Mouse (Mus musculus) embryonic facial prominence, embryonic 12.5 days (tissue): ENCODE results near the gene Hecw2. TPM values are rescaled to one million over a fixed set of nuclear protein-coding genes. Genes with fewer than 3 reads are reported as not detected.

Experiments
- ATAC-seq: fragments of 200-750 bp; cut with Nextera tagmentation; 2 replicates; pipeline ENCODE4 v1.8.0; 2017; ENCODE audit not compliant: insufficient number of reproducible peaks, insufficient read depth, low FRiP score, low TSS enrichment
- H3K27ac ChIP-seq: fragments of 300-500 bp; sonication (generic); 2 replicates; pipeline ENCODE4 v1.5.1; 2016; ENCODE audit warnings: mild to moderate bottlenecking
- H3K27me3 ChIP-seq: fragments of 300-500 bp; sonication (generic); 2 replicates; pipeline ENCODE4 v1.6.1; 2016; ENCODE audit warnings: mild to moderate bottlenecking, moderate library complexity
- H3K36me3 ChIP-seq: fragments of 300-500 bp; sonication (generic); 2 replicates; pipeline ENCODE4 v1.6.1; 2016; ENCODE audit warnings: mild to moderate bottlenecking
- H3K4me1 ChIP-seq: fragments of 300-500 bp; sonication (generic); 2 replicates; pipeline ENCODE4 v1.6.1; 2016
- H3K4me2 ChIP-seq: fragments of 300-500 bp; sonication (generic); replicated peaks from 2 replicates; pipeline ENCODE4 v1.6.1; 2016; ENCODE audit warnings: mild to moderate bottlenecking, moderate library complexity
- H3K4me3 ChIP-seq: fragments of 300-500 bp; sonication (generic); 2 replicates; pipeline ENCODE4 v1.5.1; 2016; ENCODE audit warnings: mild to moderate bottlenecking
- H3K9ac ChIP-seq: fragments of 300-500 bp; sonication (generic); 2 replicates; pipeline ENCODE4 v1.6.1; 2016; ENCODE audit warnings: mild to moderate bottlenecking, moderate library complexity
- H3K9me3 ChIP-seq: fragments of 300-500 bp; sonication (generic); 2 replicates; pipeline ENCODE4 v1.6.1; 2016; ENCODE audit warnings: mild to moderate bottlenecking, moderate library complexity
- WGBS: fragments of 180-500 bp; shearing (Covaris S2); methylation state at CpG from one replicate; pipeline ENCODE4 v1.1.7; 2016; 5-methylcytosine and 5-hydroxymethylcytosine counted together
- polyA plus RNA-seq: library from polyadenylated mRNA; unstranded; fragments of >200 nt; fragmentation: Nextera tagmentation; extraction: Ambion mirVana; gene quantifications from 2 replicates; pipeline ENCODE4 v1.2.1, GENCODE M21; 2016

Hecw2 gene
- polyA plus RNA-seq: 5.6 and 6.3 TPM in 2 replicates

DNA sequence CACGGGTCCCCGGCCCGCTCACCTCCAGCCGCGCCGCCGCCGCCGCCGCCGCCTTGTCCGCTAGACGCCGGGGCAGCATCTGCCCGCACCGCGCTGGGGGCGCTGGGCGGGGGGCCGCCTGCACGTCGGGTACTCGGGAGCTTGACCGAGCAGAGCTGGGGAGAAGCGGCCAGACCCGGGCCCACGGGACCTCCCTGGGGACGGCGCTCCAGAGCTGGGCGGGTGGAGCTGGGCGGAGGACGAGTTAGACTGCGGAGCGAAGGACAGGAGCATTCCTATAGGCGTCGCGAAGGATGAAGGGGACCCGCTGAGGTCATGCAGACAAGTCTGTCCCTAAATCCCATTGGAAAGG, at the start of gene Hecw2:
Gene Hecw2 (minus strand): TSS at position 215 of the 352 bp plus-strand sequence.
- H3K36me3 ChIP-seq: no peaks in the 10 kb centered on the region
- ATAC-seq: peak; percentile 68; the same call in 1 of the 2 replicates
- H3K27me3 ChIP-seq: no peaks in the 10 kb centered on the region
- H3K9me3 ChIP-seq: no peaks in the 10 kb centered on the region
- H3K4me3 ChIP-seq: peak within 1 kb of the TSS; percentile 84
- peak within 1 kb of the TSS; percentile 76 for H3K27ac ChIP-seq
- peak within 1 kb of the TSS; percentile 80 for H3K9ac ChIP-seq
- 1% methylated on average over 37 of the region's 38 CpGs for WGBS
- no peaks in the 10 kb centered on the region for H3K4me1 ChIP-seq
- H3K4me2 ChIP-seq: peak within 1 kb of the TSS; percentile 72

DNA sequence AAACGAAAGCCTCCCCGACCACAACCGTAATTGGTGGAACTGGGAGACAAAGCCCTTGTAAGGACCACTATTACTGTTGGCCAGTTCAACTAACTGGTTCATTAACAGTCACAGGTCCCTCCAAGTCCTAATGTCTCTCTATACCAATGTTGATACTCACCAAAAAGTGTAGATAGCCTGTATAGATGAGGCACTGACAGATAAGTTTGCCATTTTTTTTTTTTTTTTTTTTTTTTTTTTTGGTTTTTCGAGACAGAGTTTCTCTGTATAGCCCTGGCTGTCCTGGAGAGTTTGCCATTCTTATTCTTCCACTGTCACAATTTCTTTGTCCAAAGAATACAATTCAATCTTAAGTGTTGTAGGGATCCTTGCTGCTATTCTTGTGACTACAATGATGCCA, 47.8 kb upstream of the Hecw2 start:
- Histone ChIP-seq H3K9me3 (no peaks in the 10 kb centered on the region), H3K36me3 (no peaks in the 10 kb centered on the region), H3K4me1 (no peaks in the 10 kb centered on the region), H3K27ac (no peak overlapping the region), H3K4me2 (no peak overlapping the region), H3K9ac (no peak overlapping the region), H3K4me3 (no peak overlapping the region), H3K27me3 (no peaks in the 10 kb centered on the region)
- no peak for ATAC-seq
- WGBS: 92% methylated on average over 4 of the region's 4 CpGs

DNA sequence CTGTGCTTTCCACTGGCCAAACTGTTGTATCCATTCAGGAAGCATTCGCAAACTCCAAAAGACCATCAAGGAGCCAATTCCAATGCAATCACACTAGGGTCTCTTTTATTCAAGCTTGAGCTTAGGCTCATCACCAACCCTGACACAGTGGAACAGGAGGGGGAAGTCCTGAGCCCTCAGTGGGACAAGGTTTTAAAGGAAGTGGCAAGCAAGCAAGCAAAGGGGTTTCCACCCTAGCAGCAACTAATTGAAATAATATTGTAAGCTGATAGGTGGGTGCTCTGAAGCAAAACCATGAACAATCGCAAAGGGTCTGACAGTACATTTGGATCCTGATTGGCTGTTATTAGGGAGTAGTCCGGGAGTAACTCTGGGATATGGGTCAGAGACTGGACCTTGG, 25.3 kb upstream of the Hecw2 start:
- Histone ChIP-seq H3K4me1 (no peaks in the 10 kb centered on the region), H3K27ac (no peak overlapping the region), H3K4me3 (no peak overlapping the region), H3K36me3 (no peaks in the 10 kb centered on the region), H3K27me3 (no peaks in the 10 kb centered on the region), H3K4me2 (no peak overlapping the region), H3K9ac (no peak overlapping the region), H3K9me3 (no peaks in the 10 kb centered on the region)
- no peak for ATAC-seq
- 93% methylated on average over 3 of the region's 3 CpGs for WGBS

DNA sequence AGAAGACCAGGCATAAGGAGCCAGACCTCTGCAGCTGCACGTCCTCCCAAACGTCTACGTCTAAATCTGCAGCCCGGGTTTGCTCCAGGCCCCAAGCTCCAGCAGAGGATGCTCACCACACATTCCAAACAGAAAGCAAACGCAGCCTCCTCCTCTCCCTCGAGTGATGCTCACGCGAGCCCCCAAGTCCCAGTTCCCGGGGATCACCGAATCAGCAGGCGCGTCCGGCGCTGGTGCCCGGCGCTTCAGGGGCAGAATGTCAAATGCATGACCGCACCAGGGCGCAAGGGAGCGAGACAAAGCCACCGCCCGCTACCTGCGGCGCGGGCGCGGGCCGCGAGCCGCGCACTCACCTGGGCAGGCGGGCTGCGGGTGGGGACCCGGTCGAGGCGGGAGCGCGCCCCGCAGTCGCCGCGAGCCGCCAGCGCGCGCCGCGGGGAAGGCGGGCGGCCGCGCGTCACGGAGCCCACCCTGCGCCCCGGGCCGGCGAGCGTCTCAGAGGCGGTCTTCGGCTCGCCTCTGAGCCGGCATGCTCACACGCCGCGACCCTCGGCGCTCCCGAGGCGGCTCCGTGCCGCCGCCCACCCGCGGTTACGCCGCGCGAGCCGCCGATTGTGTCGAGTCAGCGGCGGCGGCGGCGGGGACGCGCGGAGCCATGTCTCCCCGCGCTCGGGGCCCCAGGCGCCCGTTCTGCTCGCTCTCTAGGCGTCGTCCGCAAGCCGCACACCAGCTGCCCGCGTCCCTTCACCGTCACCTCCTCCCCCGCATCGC, 600 bp downstream of the Hecw2 start:
- Histone ChIP-seq H3K27me3 (no peaks in the 10 kb centered on the region), H3K9ac (peak overlapping the region; percentile 80), H3K9me3 (no peaks in the 10 kb centered on the region), H3K27ac (peak overlapping the region; percentile 76), H3K4me1 (no peaks in the 10 kb centered on the region), H3K4me3 (peak overlapping the region; percentile 84), H3K4me2 (peak overlapping the region; percentile 72), H3K36me3 (no peaks in the 10 kb centered on the region)
- peak; percentile 88 for ATAC-seq
- WGBS: 1% methylated on average over 77 of the region's 104 CpGs

DNA sequence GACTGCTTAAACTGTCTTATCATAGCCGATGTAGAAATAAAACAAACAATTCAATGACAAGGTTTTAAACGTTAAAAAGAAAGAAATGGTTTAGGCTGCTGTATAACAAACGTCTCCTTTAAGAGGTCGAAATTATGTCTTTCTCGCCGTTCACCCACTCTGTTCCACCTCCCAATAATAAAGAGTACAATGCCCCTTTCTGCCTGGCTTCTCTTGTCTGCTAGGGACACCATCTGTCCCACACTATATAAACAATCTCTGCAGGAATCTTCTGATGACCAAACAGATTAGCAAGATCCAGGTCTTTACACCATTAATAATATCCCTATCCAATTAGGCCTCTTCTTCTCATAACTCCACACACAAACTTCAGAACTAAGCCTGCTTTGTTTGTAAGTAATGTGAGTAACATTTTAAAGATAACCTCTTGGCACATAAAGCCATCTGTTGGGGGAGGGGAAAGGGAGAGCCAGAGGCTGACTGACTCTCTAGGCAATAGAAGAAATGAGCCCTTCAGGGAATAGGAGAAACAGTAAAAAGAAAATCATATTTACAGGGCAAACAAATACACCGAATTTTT, 1.7 kb downstream of the Hecw2 start:
- Histone ChIP-seq H3K4me2 (peak overlapping the region; percentile 13; the same call in 1 of the 2 replicates), H3K4me1 (no peaks in the 10 kb centered on the region), H3K36me3 (no peaks in the 10 kb centered on the region), H3K4me3 (no peak overlapping the region), H3K27ac (no peak overlapping the region), H3K27me3 (no peaks in the 10 kb centered on the region), H3K9ac (no peak overlapping the region), H3K9me3 (no peaks in the 10 kb centered on the region)
- WGBS: 30% methylated on average over 7 of the region's 7 CpGs
- no peak for ATAC-seq

DNA sequence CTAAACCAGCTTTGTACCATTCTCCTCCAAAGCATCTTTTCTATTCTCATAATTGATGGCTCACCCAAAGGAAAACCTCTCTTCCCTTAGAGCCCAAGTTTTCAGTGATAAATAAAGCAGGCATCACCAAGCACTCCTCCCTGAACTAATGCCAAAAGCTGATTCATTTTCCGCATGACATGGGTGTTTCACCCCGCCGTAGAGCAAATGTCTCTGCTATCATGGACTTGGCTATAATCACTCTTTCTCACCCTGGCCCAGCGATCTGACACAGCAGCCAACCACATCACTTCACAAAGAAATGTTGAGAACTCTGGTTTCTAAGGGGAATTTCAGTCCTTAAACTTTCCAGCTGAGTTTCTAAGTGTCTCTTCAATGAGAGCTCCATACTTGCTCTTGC, 7.4 kb downstream of the Hecw2 start:
- no peaks in the 10 kb centered on the region for H3K27me3 ChIP-seq
- H3K9ac ChIP-seq: no peak overlapping the region
- 96% methylated on average over 4 of the region's 4 CpGs for WGBS
- no peak for ATAC-seq
- no peaks in the 10 kb centered on the region for H3K9me3 ChIP-seq
- no peaks in the 10 kb centered on the region for H3K4me1 ChIP-seq
- no peaks in the 10 kb centered on the region for H3K36me3 ChIP-seq
- no peak overlapping the region for H3K4me3 ChIP-seq
- H3K27ac ChIP-seq: no peak overlapping the region
- H3K4me2 ChIP-seq: no peak overlapping the region

DNA sequence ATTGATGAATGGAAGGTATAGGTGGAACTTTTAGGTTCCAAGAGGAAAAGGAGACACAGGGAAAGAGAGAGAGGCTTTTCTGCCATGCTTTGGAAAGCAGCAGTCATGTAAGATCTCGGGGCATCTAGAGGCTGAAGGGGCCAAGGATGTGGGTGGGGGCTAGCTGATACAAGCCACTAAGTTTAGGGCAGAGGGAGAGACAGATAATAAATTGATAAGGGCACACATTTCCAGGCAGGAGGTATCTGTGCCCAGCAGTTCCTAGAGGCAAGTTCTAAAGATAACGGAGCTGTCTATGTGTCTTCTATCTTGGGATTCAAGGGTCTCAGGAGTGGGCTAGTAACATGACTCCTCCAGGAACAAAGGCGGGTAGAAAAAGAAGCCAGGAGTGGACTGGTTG, 8.6 kb downstream of the Hecw2 start:
- H3K27ac ChIP-seq: no peak overlapping the region
- no peak overlapping the region for H3K4me2 ChIP-seq
- H3K36me3 ChIP-seq: no peaks in the 10 kb centered on the region
- WGBS: 45% methylated on average over 3 of the region's 3 CpGs
- H3K27me3 ChIP-seq: no peaks in the 10 kb centered on the region
- no peaks in the 10 kb centered on the region for H3K4me1 ChIP-seq
- ATAC-seq: 0 out of 2 replicates have a peak, but pooled peaks have one; percentile 22
- H3K9ac ChIP-seq: no peak overlapping the region
- no peak overlapping the region for H3K4me3 ChIP-seq
- no peaks in the 10 kb centered on the region for H3K9me3 ChIP-seq

DNA sequence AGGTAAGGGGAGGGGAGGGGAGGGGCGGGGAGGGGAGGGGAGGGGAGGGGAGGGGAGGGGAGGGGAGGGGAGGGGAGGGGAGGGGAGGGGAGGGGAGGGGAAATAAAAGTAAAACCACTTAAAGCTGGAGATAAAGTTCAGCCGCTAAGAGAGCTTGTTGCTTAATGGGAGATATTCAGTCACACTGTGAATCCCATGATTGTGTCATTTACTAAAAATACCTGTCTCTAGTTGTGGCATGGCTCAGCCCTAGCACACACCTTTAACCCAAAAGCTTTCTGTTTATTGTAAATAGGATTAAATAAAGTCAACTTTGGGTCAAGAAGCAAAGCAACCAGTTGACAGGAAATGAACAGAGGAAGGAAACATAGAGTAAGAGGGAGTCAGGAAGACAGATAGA, 14.3 kb downstream of the Hecw2 start:
- no peak overlapping the region for H3K4me2 ChIP-seq
- H3K9me3 ChIP-seq: no peaks in the 10 kb centered on the region
- no peaks in the 10 kb centered on the region for H3K36me3 ChIP-seq
- H3K27ac ChIP-seq: no peak overlapping the region
- no peak overlapping the region for H3K4me3 ChIP-seq
- no peaks in the 10 kb centered on the region for H3K4me1 ChIP-seq
- 64% methylated on average over 1 of the region's 2 CpGs for WGBS
- ATAC-seq: no peak
- no peaks in the 10 kb centered on the region for H3K27me3 ChIP-seq
- H3K9ac ChIP-seq: no peak overlapping the region

DNA sequence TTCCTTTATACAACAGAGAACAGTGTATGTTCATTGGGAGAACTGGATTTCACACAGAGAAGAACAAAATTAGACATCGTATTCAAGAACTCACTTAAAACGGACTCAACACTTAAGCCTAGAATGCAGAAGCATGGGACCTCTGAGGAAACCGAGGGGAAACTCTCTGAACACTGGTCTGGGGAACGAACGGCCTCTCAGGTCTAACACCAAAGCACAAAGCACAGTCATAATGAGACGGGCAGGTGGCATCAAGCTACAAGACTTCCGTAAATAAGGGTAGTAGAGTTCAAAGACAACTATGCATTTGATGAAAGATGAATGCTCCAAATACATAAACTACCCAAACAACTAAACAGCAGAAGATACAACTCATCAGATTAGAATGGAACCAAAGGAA, 15.8 kb downstream of the Hecw2 start:
- Histone ChIP-seq H3K9ac (no peak overlapping the region), H3K4me3 (no peak overlapping the region), H3K4me2 (no peak overlapping the region), H3K27me3 (no peaks in the 10 kb centered on the region), H3K9me3 (no peaks in the 10 kb centered on the region), H3K4me1 (no peaks in the 10 kb centered on the region), H3K27ac (no peak overlapping the region), H3K36me3 (no peaks in the 10 kb centered on the region)
- no peak for ATAC-seq
- WGBS: 93% methylated on average over 7 of the region's 7 CpGs

DNA sequence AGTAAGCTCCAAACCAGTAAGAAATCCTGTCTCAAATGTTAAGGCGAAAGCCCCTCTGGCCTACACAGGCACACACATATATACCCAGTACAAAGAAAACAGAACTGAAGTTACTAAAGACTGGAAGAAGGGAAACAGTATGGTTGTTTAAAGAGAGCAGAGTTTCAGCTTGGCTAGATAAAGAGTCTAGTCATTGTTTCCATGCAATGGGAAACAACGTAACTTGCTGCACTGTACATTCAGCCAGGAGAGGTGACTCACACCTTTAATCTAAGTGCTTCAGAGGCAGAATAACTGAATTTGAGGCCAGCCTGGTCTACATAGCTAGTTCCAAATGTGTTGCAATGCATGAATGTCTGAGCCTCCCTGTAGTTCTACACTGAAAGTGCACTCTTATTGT, 18.4 kb downstream of the Hecw2 start:
- no peaks in the 10 kb centered on the region for H3K27me3 ChIP-seq
- H3K9me3 ChIP-seq: no peaks in the 10 kb centered on the region
- no peak overlapping the region for H3K4me3 ChIP-seq
- H3K4me2 ChIP-seq: no peak overlapping the region
- no peak for ATAC-seq
- H3K36me3 ChIP-seq: no peaks in the 10 kb centered on the region
- H3K27ac ChIP-seq: no peak overlapping the region
- H3K4me1 ChIP-seq: no peaks in the 10 kb centered on the region
- WGBS: 88% methylated on average over 2 of the region's 2 CpGs
- no peak overlapping the region for H3K9ac ChIP-seq

DNA sequence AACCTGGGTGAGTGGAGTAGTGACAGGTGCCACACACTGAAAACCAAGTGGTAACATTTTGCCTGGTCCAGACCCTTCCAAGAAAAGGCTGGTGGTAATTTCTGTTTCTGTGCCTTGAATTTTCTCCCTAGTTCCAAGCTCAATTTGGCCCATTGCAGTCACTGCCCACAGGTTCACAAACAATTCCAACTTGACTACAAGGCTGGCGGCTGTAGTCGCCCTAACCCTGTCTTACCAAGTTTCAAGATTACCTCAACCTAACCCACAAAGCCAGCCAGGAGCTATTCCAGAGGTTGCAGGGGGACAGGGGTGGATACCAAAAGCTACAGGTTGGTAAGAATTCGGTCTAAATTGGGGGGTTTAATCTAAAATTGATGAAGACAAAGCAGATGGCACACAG, 27.0 kb downstream of the Hecw2 start:
- no peaks in the 10 kb centered on the region for H3K9me3 ChIP-seq
- no peaks in the 10 kb centered on the region for H3K36me3 ChIP-seq
- WGBS: 90% methylated on average over 3 of the region's 3 CpGs
- no peak overlapping the region for H3K4me2 ChIP-seq
- no peak overlapping the region for H3K4me3 ChIP-seq
- H3K4me1 ChIP-seq: no peaks in the 10 kb centered on the region
- H3K27me3 ChIP-seq: no peaks in the 10 kb centered on the region
- no peak for ATAC-seq
- no peak overlapping the region for H3K27ac ChIP-seq
- no peak overlapping the region for H3K9ac ChIP-seq

DNA sequence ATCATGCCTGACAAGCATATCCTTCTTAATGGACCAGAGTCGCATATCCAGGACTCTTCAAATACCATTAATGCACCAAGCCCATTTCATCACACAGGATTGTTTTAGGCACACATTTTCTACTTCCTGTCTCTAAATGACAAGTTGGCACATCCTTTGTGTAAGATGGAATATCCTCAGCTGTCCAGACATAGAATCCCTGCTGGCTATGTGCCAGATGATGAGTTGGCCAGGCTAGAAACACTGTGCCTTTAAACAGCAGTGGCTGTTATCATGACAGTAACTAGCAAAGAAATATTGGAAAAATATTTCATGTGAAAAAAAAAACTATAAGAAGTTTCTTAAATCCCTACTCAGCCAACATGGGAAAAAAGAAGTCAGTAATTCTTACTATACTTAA, 35.4 kb downstream of the Hecw2 start:
- H3K36me3 ChIP-seq: no peaks in the 10 kb centered on the region
- no peak overlapping the region for H3K4me2 ChIP-seq
- ATAC-seq: no peak
- H3K9me3 ChIP-seq: no peaks in the 10 kb centered on the region
- no peak overlapping the region for H3K27ac ChIP-seq
- H3K27me3 ChIP-seq: no peaks in the 10 kb centered on the region
- H3K9ac ChIP-seq: no peak overlapping the region
- 84% methylated on average over 1 of the region's 1 CpGs for WGBS
- H3K4me3 ChIP-seq: no peak overlapping the region
- no peaks in the 10 kb centered on the region for H3K4me1 ChIP-seq
